Mouse (Mus musculus) brain, embryonic 14.5 days (tissue): ENCODE data around the gene Hist1h2br.
"Not testable (repeated sequence)": the region's sequence is repeated elsewhere in the genome, so short reads cannot be mapped to it uniquely, and the experiment has no call there.

Source experiments
- CTCF ChIP-seq: fragments of 200-500 bp; IDR thresholded peaks from 2 replicates; pipeline ENCODE4 v1.5.1; 2012; ENCODE audit warnings: inconsistent platforms, mild to moderate bottlenecking, moderate library complexity, borderline replicate concordance; ENCODE audit not compliant: insufficient read depth, insufficient read length; ENCODE audit errors: extremely low read depth
- POLR2A ChIP-seq: fragments of 200-500 bp; IDR thresholded peaks from 2 replicates; pipeline ENCODE4 v1.6.1; 2012; ENCODE audit warnings: mild to moderate bottlenecking, inconsistent platforms, borderline replicate concordance; ENCODE audit not compliant: poor library complexity, insufficient read depth, insufficient read length, severe bottlenecking; ENCODE audit errors: extremely low read depth

DNA sequence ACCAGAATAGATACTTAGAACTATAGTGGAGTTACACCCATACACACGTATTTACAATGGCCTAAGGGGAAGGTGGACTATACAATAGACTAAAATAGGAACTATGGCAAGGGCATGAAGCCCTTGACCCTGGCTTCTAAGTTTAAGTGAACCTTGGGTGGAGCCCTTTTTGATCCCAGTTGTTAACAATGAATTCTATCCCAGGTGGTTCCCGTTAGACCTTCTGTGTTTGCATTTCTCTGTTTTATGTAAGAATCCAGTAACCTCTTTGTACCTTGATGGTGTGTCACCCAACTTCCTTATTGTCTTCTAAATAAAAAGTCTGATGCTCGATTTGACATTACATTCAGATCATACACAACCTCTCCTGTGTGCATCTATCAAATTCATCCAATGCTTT, 32.0 kb downstream of the Hist1h2br start:
- not testable (repeated sequence) for TF ChIP-seq POLR2A, CTCF
